7 mouse cellular contexts compared by ENCODE assay signal in the genomic region with DNA sequence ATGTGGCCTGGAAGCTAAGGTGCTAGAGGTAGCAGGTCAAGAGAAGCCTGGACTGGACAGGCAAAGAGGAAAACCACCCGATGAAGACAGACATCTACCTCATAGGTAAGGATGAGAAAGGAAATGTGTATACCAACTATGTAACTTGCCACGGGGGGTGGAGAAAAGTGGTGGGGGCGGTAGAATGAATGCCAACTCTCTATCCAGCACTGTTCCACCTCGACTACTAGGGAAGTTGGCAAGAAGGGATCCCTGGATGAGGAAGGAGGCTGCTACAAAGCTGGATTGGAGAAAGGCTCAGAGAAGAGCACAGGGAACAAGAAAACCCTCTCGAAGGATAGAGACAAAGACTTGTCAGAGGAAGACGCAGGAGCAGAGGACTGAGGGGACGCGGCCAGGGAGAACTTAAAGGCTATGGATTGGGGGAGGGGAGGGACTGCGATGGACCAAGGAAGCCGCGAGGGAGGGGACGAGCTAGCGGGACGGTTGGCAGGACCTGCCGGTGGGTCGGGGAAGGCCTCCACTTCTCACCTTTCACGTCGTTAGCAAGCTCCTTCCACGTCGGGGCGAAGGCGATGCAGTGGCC. TPM values are rescaled to one million over a fixed set of nuclear protein-coding genes. Genes with fewer than 3 reads are reported as not detected.
DNase-seq lines count a peak whose midpoint lies in the region; ATAC-seq and TF ChIP-seq lines count a peak whose summit lies in the region.

No protein-coding gene starts in this region.

- no peak overlapping the region for H3K27ac ChIP-seq in spleen, adult 2 months (ENCODE audit: insufficient read depth, low read length)
- peak overlapping the region; percentile 46; the same call in 1 of the 2 replicates for H3K27ac ChIP-seq in forebrain, embryonic 13.5 days
- H3K27ac ChIP-seq in liver, embryonic 12.5 days = peak overlapping the region; percentile 79
- H3K27ac ChIP-seq in stomach, embryonic 15.5 days = peak overlapping the region; percentile 84

- H3K4me2 ChIP-seq in forebrain, embryonic 13.5 days = peak overlapping the region; percentile 74
- peak overlapping the region; percentile 94 for H3K4me2 ChIP-seq in liver, embryonic 12.5 days
- H3K4me2 ChIP-seq in stomach, embryonic 15.5 days = peak overlapping the region; percentile 66

- DNase-seq in spleen, adult 2 months (ENCODE audit: low read depth in 1 of 2, low spot score in 2 of 2) = peak in 1 of 2 experiments; percentile 2
- no peak for DNase-seq in spleen, postnatal 4 days (ENCODE audit: low spot score in 2 of 2)
- no peak for DNase-seq in right cerebral cortex, postnatal 10 days (ENCODE audit: low spot score in 2 of 2)
- no peak for DNase-seq in left cerebral cortex, adult 8-10 months (ENCODE audit: low spot score in 2 of 2)

- peak overlapping the region; percentile 71 for H3K4me3 ChIP-seq in spleen, adult 2 months (ENCODE audit: extremely low read depth, insufficient read depth, insufficient read length)
- H3K4me3 ChIP-seq in forebrain, embryonic 13.5 days = peak overlapping the region; percentile 78
- H3K4me3 ChIP-seq in liver, embryonic 12.5 days = peak overlapping the region; percentile 84
- H3K4me3 ChIP-seq in stomach, embryonic 15.5 days (replicated peaks) = peak overlapping the region; percentile 90

- no peak for TF ChIP-seq POLR2A in spleen, adult 2 months (IDR thresholded peaks at IDR 0.05; ENCODE audit: low read depth, low read length)

- no peaks in the 10 kb centered on the region for H3K36me3 ChIP-seq in spleen, adult 2 months (ENCODE audit: control insufficient read depth, insufficient read depth, low read length)
- no peaks in the 10 kb centered on the region for H3K36me3 ChIP-seq in forebrain, embryonic 13.5 days (ENCODE audit: poor library complexity, severe bottlenecking)
- peaks cover 8% of the 10 kb centered on the region; the same call in 1 of the 2 replicates for H3K36me3 ChIP-seq in liver, embryonic 12.5 days
- no peaks in the 10 kb centered on the region for H3K36me3 ChIP-seq in stomach, embryonic 15.5 days

- WGBS in spleen, adult 2 months = 3% methylated on average over 22 of the region's 22 CpGs
- WGBS in forebrain, embryonic 13.5 days = 4% methylated on average over 22 of the region's 22 CpGs
- 3% methylated on average over 22 of the region's 22 CpGs for WGBS in liver, embryonic 12.5 days (ENCODE audit: insufficient replicate concordance)
- WGBS in stomach, embryonic 15.5 days = 3% methylated on average over 22 of the region's 22 CpGs

- TF ChIP-seq CTCF in spleen, adult 2 months (IDR thresholded peaks at IDR 0.05; ENCODE audit: extremely low read depth, insufficient read depth, insufficient read length, insufficient replicate concordance) = no peak

- peak overlapping the region; percentile 80 for H3K9ac ChIP-seq in forebrain, embryonic 13.5 days
- H3K9ac ChIP-seq in liver, embryonic 12.5 days = peak overlapping the region; percentile 85
- peak overlapping the region; percentile 70 for H3K9ac ChIP-seq in stomach, embryonic 15.5 days

- H3K4me1 ChIP-seq in spleen, adult 2 months (ENCODE audit: control insufficient read depth, insufficient read depth, insufficient read length) = peaks cover 3% of the 10 kb centered on the region
- peaks cover 25% of the 10 kb centered on the region for H3K4me1 ChIP-seq in forebrain, embryonic 13.5 days
- H3K4me1 ChIP-seq in liver, embryonic 12.5 days = peaks cover 59% of the 10 kb centered on the region
- H3K4me1 ChIP-seq in stomach, embryonic 15.5 days = peaks cover 23% of the 10 kb centered on the region

- H3K27me3 ChIP-seq in spleen, adult 2 months (ENCODE audit: control insufficient read depth, insufficient read depth, low read length) = no peaks in the 10 kb centered on the region
- H3K27me3 ChIP-seq in forebrain, embryonic 13.5 days = no peaks in the 10 kb centered on the region; the same call in 1 of the 2 replicates
- no peaks in the 10 kb centered on the region for H3K27me3 ChIP-seq in liver, embryonic 12.5 days (replicated peaks)
- H3K27me3 ChIP-seq in stomach, embryonic 15.5 days (replicated peaks) = no peaks in the 10 kb centered on the region

- H3K9me3 ChIP-seq in forebrain, embryonic 13.5 days (replicated peaks) = no peaks in the 10 kb centered on the region
- no peaks in the 10 kb centered on the region for H3K9me3 ChIP-seq in liver, embryonic 12.5 days (replicated peaks)
- no peaks in the 10 kb centered on the region for H3K9me3 ChIP-seq in stomach, embryonic 15.5 days

- no peak; the same call in none of the 2 replicates for ATAC-seq in forebrain, embryonic 13.5 days
- ATAC-seq in liver, embryonic 12.5 days = no peak
- ATAC-seq in stomach, embryonic 15.5 days (ENCODE audit: insufficient read depth, low FRiP score, low read depth) = no peak

RNA-seq across cellular contexts. Expression of gene Qsox1, which starts 0.6 kb away (rescaled TPM):
- 26.7 and 29.5 TPM in 2 replicates for polyA plus RNA-seq in spleen, adult 2 months (2012; rRNA removed)
- 16.7 and 17.4 TPM in 2 replicates for polyA plus RNA-seq in forebrain, embryonic 13.5 days (2015; fragmentation: Nextera tagmentation; extraction: Ambion mirVana)
- polyA plus RNA-seq in liver, embryonic 12.5 days (2016; fragmentation: Nextera tagmentation; extraction: Ambion mirVana) = 26.1 and 26.2 TPM in 2 replicates
- polyA plus RNA-seq in stomach, embryonic 15.5 days (2015; fragmentation: Nextera tagmentation; extraction: Ambion mirVana) = 70.4 and 81.2 TPM in 2 replicates
- 10 to 100 TPM; 31.0 to 35.7 (median 33.3) TPM for total RNA-seq in left cerebral cortex, adult 8-10 months (2022)
